Mouse (Mus musculus): ENCODE measurements around the gene Klhl18. TPM values are rescaled to one million over a fixed set of nuclear protein-coding genes. Genes with fewer than 3 reads are reported as not detected.
"Not testable (repeated sequence)": the region's sequence is repeated elsewhere in the genome, so short reads cannot be mapped to it uniquely, and the experiment has no call there.

Klhl18 gene
- total and polyA plus RNA-seq, 2 experiments from 2014 or later: 19.0 to 32.1 TPM

GRCm38 (mm10) chr9:110390843-110391242 is 85.7 kb downstream of the Klhl18 start:
- no peak for DNase-seq (ENCODE audit: low spot score)
- Histone ChIP-seq H3K27ac (no peak overlapping the region), H3K9me3 (ENCODE audit: low read length) (no peaks in the 10 kb centered on the region), H3K36me3 (ENCODE audit: insufficient read depth, low read length) (peaks cover 80% of the 10 kb centered on the region), H3K9ac (replicated peaks; ENCODE audit: low read length) (no peak overlapping the region), H3K4me3 (ENCODE audit: low read length) (no peak overlapping the region), H3K4me2 (ENCODE audit: low read depth, low read length) (no peak overlapping the region), H3K27me3 (ENCODE audit: insufficient read depth, low read length) (no peaks in the 10 kb centered on the region), H3K4me1 (ENCODE audit: insufficient read depth, low read length) (no peaks in the 10 kb centered on the region)
- no peak for TF ChIP-seq CTCF (IDR thresholded peaks at IDR 0.05; ENCODE audit: low read depth)
- no peak for ATAC-seq
- WGBS: 93% methylated on average over 3 of the region's 3 CpGs

GRCm38 (mm10) chr9:110388011-110388410 is 88.5 kb downstream of the Klhl18 start:
- no peak for DNase-seq (ENCODE audit: low spot score)
- 97% methylated on average over 7 of the region's 7 CpGs for WGBS

GRCm38 (mm10) chr9:110384369-110384929 is 92.0 kb downstream of the Klhl18 start:
- Histone ChIP-seq H3K9me3 (ENCODE audit: low read length) (no peaks in the 10 kb centered on the region), H3K27ac (no peak overlapping the region), H3K9ac (replicated peaks; ENCODE audit: low read length) (no peak overlapping the region), H3K36me3 (ENCODE audit: insufficient read depth, low read length) (peaks cover 68% of the 10 kb centered on the region), H3K4me1 (ENCODE audit: insufficient read depth, low read length) (no peaks in the 10 kb centered on the region), H3K27me3 (ENCODE audit: insufficient read depth, low read length) (no peaks in the 10 kb centered on the region), H3K4me3 (ENCODE audit: low read length) (no peak overlapping the region), H3K4me2 (ENCODE audit: low read depth, low read length) (no peak overlapping the region)
- WGBS: 79% methylated on average over 7 of the region's 7 CpGs
- no peak for TF ChIP-seq CTCF (IDR thresholded peaks at IDR 0.05; ENCODE audit: low read depth)
- ATAC-seq: no peak
- DNase-seq (ENCODE audit: low spot score): no peak

More at GRCm38 (mm10) chr9:110388011-110388410, 88.5 kb downstream of the Klhl18 start:
- no peak for ATAC-seq
- no peak overlapping the region for H3K9ac ChIP-seq (replicated peaks; ENCODE audit: low read length)
- no peak for TF ChIP-seq CTCF (IDR thresholded peaks at IDR 0.05; ENCODE audit: low read depth)
- no peak overlapping the region for H3K4me3 ChIP-seq (ENCODE audit: low read length)
- H3K27me3 ChIP-seq (ENCODE audit: insufficient read depth, low read length): no peaks in the 10 kb centered on the region
- H3K9me3 ChIP-seq (ENCODE audit: low read length): no peaks in the 10 kb centered on the region
- peaks cover 89% of the 10 kb centered on the region for H3K36me3 ChIP-seq (ENCODE audit: insufficient read depth, low read length)
- no peaks in the 10 kb centered on the region for H3K4me1 ChIP-seq (ENCODE audit: insufficient read depth, low read length)
- H3K27ac ChIP-seq: no peak overlapping the region
- H3K4me2 ChIP-seq (ENCODE audit: low read depth, low read length): no peak overlapping the region

DNA sequence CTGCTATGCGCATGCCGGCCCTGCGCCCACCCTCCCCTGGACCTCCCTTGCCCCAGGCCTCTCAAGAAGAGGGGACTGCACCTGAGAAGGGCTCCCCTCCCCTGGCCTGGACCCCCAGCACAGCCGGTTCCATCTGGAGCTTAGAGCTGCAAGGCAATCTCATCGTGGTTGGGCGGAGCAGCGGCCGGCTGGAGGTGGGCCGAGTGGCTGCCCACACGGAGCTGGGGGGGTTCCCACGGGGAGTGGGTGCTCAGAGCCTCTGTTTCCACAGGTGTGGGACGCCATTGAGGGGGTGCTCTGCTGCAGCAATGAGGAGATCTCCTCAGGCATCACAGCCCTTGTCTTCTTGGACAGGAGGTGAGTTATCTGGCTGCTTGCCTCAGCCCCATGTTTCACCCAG is 95.2 kb downstream of the Klhl18 start:
- TF ChIP-seq CTCF (IDR thresholded peaks at IDR 0.05; ENCODE audit: low read depth): no peak
- Histone ChIP-seq H3K27ac (no peak overlapping the region), H3K36me3 (ENCODE audit: insufficient read depth, low read length) (peaks cover 61% of the 10 kb centered on the region), H3K27me3 (ENCODE audit: insufficient read depth, low read length) (no peaks in the 10 kb centered on the region), H3K4me2 (ENCODE audit: low read depth, low read length) (no peak overlapping the region), H3K4me3 (ENCODE audit: low read length) (no peak overlapping the region), H3K4me1 (ENCODE audit: insufficient read depth, low read length) (no peaks in the 10 kb centered on the region), H3K9ac (replicated peaks; ENCODE audit: low read length) (no peak overlapping the region), H3K9me3 (ENCODE audit: low read length) (no peaks in the 10 kb centered on the region)
- ATAC-seq (no peak), DNase-seq (ENCODE audit: low spot score) (no peak)
- 85% methylated on average over 12 of the region's 12 CpGs for WGBS

DNA sequence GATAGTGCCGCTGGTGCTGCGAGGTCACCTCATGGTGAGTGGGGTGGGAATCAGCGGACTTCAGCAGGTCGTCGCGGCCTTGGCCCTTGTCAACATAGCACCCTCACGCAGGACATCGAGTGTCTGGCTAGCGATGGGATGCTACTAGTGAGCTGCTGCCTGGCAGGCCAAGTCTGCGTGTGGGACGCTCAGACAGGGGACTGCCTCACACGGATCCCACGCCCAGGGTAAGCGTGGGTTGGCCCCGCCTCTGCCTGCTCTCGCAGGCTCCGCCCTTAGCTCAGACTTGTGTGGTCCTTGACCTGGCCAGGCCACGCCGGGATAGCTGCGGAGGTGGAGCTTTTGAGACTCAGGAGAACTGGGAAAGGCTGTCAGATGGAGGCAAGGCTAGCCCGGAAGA is 95.8 kb downstream of the Klhl18 start:
- Histone ChIP-seq H3K4me3 (ENCODE audit: low read length) (no peak overlapping the region), H3K27me3 (ENCODE audit: insufficient read depth, low read length) (no peaks in the 10 kb centered on the region), H3K9ac (replicated peaks; ENCODE audit: low read length) (no peak overlapping the region), H3K9me3 (ENCODE audit: low read length) (no peaks in the 10 kb centered on the region), H3K4me1 (ENCODE audit: insufficient read depth, low read length) (no peaks in the 10 kb centered on the region), H3K27ac (no peak overlapping the region), H3K4me2 (ENCODE audit: low read depth, low read length) (no peak overlapping the region), H3K36me3 (ENCODE audit: insufficient read depth, low read length) (peaks cover 59% of the 10 kb centered on the region)
- ATAC-seq (no peak), DNase-seq (ENCODE audit: low spot score) (no peak)
- TF ChIP-seq CTCF (IDR thresholded peaks at IDR 0.05; ENCODE audit: low read depth): no peak
- WGBS: 54% methylated on average over 21 of the region's 21 CpGs

DNA sequence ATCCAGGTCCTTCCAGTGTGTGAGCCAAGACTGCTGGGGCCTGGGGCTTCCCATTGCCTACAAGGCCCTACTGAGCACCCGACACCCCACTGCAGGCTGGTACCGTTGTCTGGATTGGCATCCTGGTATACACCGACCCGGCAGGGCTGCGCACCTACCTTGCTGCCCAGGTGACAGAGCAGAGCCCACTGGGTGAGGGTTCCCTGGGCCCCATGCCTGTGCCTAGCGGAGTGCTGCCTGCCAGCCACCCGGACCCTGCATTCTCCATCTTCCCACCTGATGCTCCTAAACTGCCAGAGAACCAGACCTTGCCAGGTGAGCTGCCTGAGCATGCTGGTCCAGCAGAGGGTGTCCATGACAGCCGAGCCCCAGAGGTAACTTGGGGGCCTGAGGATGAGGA is 97.1 kb downstream of the Klhl18 start:
- H3K4me1 ChIP-seq (ENCODE audit: insufficient read depth, low read length): no peaks in the 10 kb centered on the region
- ATAC-seq: no peak
- H3K27me3 ChIP-seq (ENCODE audit: insufficient read depth, low read length): no peaks in the 10 kb centered on the region
- DNase-seq (ENCODE audit: low spot score): no peak
- H3K9me3 ChIP-seq (ENCODE audit: low read length): no peaks in the 10 kb centered on the region
- TF ChIP-seq CTCF (IDR thresholded peaks at IDR 0.05; ENCODE audit: low read depth): no peak
- H3K4me3 ChIP-seq (ENCODE audit: low read length): no peak overlapping the region
- H3K27ac ChIP-seq: no peak overlapping the region
- 96% methylated on average over 8 of the region's 8 CpGs for WGBS
- no peak overlapping the region for H3K4me2 ChIP-seq (ENCODE audit: low read depth, low read length)
- no peak overlapping the region for H3K9ac ChIP-seq (replicated peaks; ENCODE audit: low read length)
- peaks cover 50% of the 10 kb centered on the region for H3K36me3 ChIP-seq (ENCODE audit: insufficient read depth, low read length)

GRCm38 (mm10) chr9:110377655-110378054 is 98.8 kb downstream of the Klhl18 start:
- not testable (repeated sequence) for DNase-seq (ENCODE audit: low spot score); H3K4me1 ChIP-seq (ENCODE audit: insufficient read depth, low read length); H3K27ac ChIP-seq; H3K27me3 ChIP-seq (ENCODE audit: insufficient read depth, low read length); H3K9me3 ChIP-seq (ENCODE audit: low read length); H3K9ac ChIP-seq (replicated peaks; ENCODE audit: low read length); H3K4me2 ChIP-seq (ENCODE audit: low read depth, low read length); H3K4me3 ChIP-seq (ENCODE audit: low read length); ATAC-seq
- peaks cover 54% of the 10 kb centered on the region for H3K36me3 ChIP-seq (ENCODE audit: insufficient read depth, low read length)
- 90% methylated on average over 15 of the region's 15 CpGs for WGBS

Other genes starting within 250 kb of the Klhl18 start
- gene Cspg5, start 232.9 kb downstream of the Klhl18 start, total RNA-seq (2014; rRNA removed): 412 and 470 TPM in 2 replicates
- gene Cspg5, start 232.9 kb downstream of the Klhl18 start, polyA plus RNA-seq (2015; fragmentation: Nextera tagmentation; extraction: Ambion mirVana): 261 and 266 TPM in 2 replicates
- gene Elp6, start 171.5 kb downstream of the Klhl18 start, total RNA-seq (2014; rRNA removed): 27.6 and 30.9 TPM in 2 replicates
- gene Elp6, start 171.5 kb downstream of the Klhl18 start, polyA plus RNA-seq (2015; fragmentation: Nextera tagmentation; extraction: Ambion mirVana): 30.0 and 31.1 TPM in 2 replicates
- 162 and 168 TPM in 2 replicates for gene Scap, start 143.4 kb downstream of the Klhl18 start, total RNA-seq (2014; rRNA removed)
- 48.6 and 50.9 TPM in 2 replicates for gene Scap, start 143.4 kb downstream of the Klhl18 start, polyA plus RNA-seq (2015; fragmentation: Nextera tagmentation; extraction: Ambion mirVana)
- 23.4 and 31.6 TPM in 2 replicates for gene Ptpn23, start 68.5 kb downstream of the Klhl18 start, total RNA-seq (2014; rRNA removed)
- 12.0 and 13.2 TPM in 2 replicates for gene Ptpn23, start 68.5 kb downstream of the Klhl18 start, polyA plus RNA-seq (2015; fragmentation: Nextera tagmentation; extraction: Ambion mirVana)
- gene Ngp, start 56.9 kb downstream of the Klhl18 start, total RNA-seq (2014; rRNA removed): 0.16 and 0.54 TPM in 2 replicates
- gene Ngp, start 56.9 kb downstream of the Klhl18 start, polyA plus RNA-seq (2015; fragmentation: Nextera tagmentation; extraction: Ambion mirVana): 0.96 and 1.6 TPM in 2 replicates
- 3.3 and 3.9 TPM in 2 replicates for gene Kif9, start 264 bp upstream of the Klhl18 start, total RNA-seq (2014; rRNA removed)
- 3.9 and 4.0 TPM in 2 replicates for gene Kif9, start 264 bp upstream of the Klhl18 start, polyA plus RNA-seq (2015; fragmentation: Nextera tagmentation; extraction: Ambion mirVana)
- gene Setd2, start 55.9 kb upstream of the Klhl18 start, total RNA-seq (2014; rRNA removed): 58.9 and 64.9 TPM in 2 replicates
- gene Setd2, start 55.9 kb upstream of the Klhl18 start, polyA plus RNA-seq (2015; fragmentation: Nextera tagmentation; extraction: Ambion mirVana): 24.7 and 25.6 TPM in 2 replicates
- gene Nradd, start 147.8 kb upstream of the Klhl18 start, total RNA-seq (2014; rRNA removed): 23.1 and 30.6 TPM in 2 replicates
- gene Nradd, start 147.8 kb upstream of the Klhl18 start, polyA plus RNA-seq (2015; fragmentation: Nextera tagmentation; extraction: Ambion mirVana): 18.7 and 19.3 TPM in 2 replicates
- gene Nbeal2, start 177.5 kb upstream of the Klhl18 start, total RNA-seq (2014; rRNA removed): 9.0 and 11.5 TPM in 2 replicates
- gene Nbeal2, start 177.5 kb upstream of the Klhl18 start, polyA plus RNA-seq (2015; fragmentation: Nextera tagmentation; extraction: Ambion mirVana): 1.8 and 1.9 TPM in 2 replicates
- gene Ccdc12, start 179.8 kb upstream of the Klhl18 start, total RNA-seq (2014; rRNA removed): 15.0 and 17.0 TPM in 2 replicates
- gene Ccdc12, start 179.8 kb upstream of the Klhl18 start, polyA plus RNA-seq (2015; fragmentation: Nextera tagmentation; extraction: Ambion mirVana): 108 and 113 TPM in 2 replicates

Measured in hindbrain, postnatal 0 days (tissue).